Mouse (Mus musculus) lung, embryonic 16.5 days (tissue): ENCODE results near the gene Pramel3. TPM values are rescaled to one million over a fixed set of nuclear protein-coding genes. Genes with fewer than 3 reads are reported as not detected.
"Not testable (repeated sequence)": the region's sequence is repeated elsewhere in the genome, so short reads cannot be mapped to it uniquely, and the experiment has no call there.

Experiments used
- ATAC-seq: fragments of 200-750 bp; cut with Nextera tagmentation; 2 replicates; pipeline ENCODE4 v1.8.0; 2017; ENCODE audit warnings: low read depth, mild to moderate bottlenecking, moderate library complexity
- H3K27ac ChIP-seq: fragments of 300-500 bp; sonication (generic); 2 replicates; pipeline ENCODE4 v1.5.1; 2014; ENCODE audit warnings: mild to moderate bottlenecking, control low read depth, low read length
- H3K27me3 ChIP-seq: fragments of 300-500 bp; sonication (generic); 2 replicates; pipeline ENCODE4 v1.6.1; 2014; ENCODE audit warnings: low read depth, low read length, mixed read lengths; ENCODE audit not compliant: control insufficient read depth, insufficient read depth
- H3K36me3 ChIP-seq: fragments of 300-500 bp; sonication (generic); 2 replicates; pipeline ENCODE4 v1.6.1; 2014; ENCODE audit warnings: low read length; ENCODE audit not compliant: control insufficient read depth, insufficient read depth
- H3K4me1 ChIP-seq: fragments of 300-500 bp; sonication (generic); replicated peaks from 2 replicates; pipeline ENCODE4 v1.6.1; 2014; ENCODE audit warnings: low read length, mixed read lengths; ENCODE audit not compliant: control insufficient read depth, insufficient read depth
- H3K4me2 ChIP-seq: fragments of 300-500 bp; sonication (generic); 2 replicates; pipeline ENCODE4 v1.6.1; 2014; ENCODE audit warnings: low read depth, low read length, control low read depth
- H3K4me3 ChIP-seq: fragments of 300-500 bp; sonication (generic); 2 replicates; pipeline ENCODE4 v1.5.1; 2014; ENCODE audit warnings: mild to moderate bottlenecking, low read length, control low read depth
- H3K9ac ChIP-seq: fragments of 300-500 bp; sonication (generic); 2 replicates; pipeline ENCODE4 v1.6.1; 2014; ENCODE audit warnings: low read length, control low read depth
- H3K9me3 ChIP-seq: fragments of 300-500 bp; sonication (generic); 2 replicates; pipeline ENCODE4 v1.6.1; 2016; ENCODE audit warnings: low read length; ENCODE audit not compliant: control insufficient read depth
- WGBS: fragments of 180-500 bp; shearing (Covaris S2); extraction: QIAGEN DNeasy Blood & Tissue Kit; methylation state at CpG from one replicate; pipeline ENCODE4 v1.1.7; 2014; 5-methylcytosine and 5-hydroxymethylcytosine counted together
- polyA plus RNA-seq: library from polyadenylated mRNA; unstranded; fragments of >200 nt; fragmentation: Nextera tagmentation; extraction: Ambion mirVana; gene quantifications from 2 replicates; pipeline ENCODE4 v1.2.1, GENCODE M21; 2015

Gene Pramel3
- polyA plus RNA-seq = not detected in 2 replicates

DNA sequence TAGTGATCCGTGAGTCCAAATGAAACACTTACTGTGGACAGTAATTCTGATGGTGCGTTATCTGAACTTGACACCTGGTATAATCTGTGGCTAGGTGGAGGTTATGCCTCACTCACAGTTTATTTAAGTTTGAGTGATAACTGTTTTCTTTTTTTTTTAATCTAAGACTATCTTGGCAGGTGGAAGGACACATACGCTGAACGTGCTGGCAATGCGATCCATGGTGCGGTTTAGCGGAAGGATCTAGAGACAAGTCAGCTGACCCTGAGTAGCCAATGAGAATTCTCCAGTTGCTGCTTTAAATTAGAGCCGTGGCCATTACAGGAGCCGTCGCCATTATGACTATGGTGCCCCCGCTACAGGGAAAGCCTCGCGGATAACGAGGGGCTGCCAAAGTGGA, at the start of gene Pramel3:
Pramel3 (plus strand) TSS at position 301 of the 400 bp plus-strand sequence.
- not testable (repeated sequence) for H3K27ac ChIP-seq, H3K4me2 ChIP-seq, H3K9ac ChIP-seq, ATAC-seq, H3K4me3 ChIP-seq, H3K4me1 ChIP-seq, H3K27me3 ChIP-seq, H3K9me3 ChIP-seq, H3K36me3 ChIP-seq
- WGBS = 96% methylated on average over 14 of the region's 14 CpGs

DNA sequence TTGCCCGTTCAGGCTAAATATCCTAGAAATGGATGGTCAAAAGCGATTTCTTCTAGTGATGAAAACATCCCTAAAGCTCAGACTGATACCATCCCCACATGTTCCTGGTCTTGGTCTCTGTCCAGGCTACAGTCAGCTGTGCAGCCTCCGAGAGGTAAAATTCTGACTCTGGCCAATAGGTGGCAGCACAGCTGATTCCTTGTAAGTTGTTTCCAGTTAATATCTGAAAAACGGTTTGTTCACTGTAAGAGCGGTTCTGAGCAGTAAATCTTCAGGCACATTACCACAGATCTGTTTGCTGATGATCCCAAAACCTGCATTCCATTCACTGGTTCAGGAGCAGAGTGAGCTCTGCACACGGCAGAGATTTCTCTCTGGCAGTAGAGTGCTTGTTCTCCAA, 58.6 kb downstream of the Pramel3 start:
- H3K27ac ChIP-seq, H3K36me3 ChIP-seq, H3K27me3 ChIP-seq, H3K4me2 ChIP-seq, H3K9me3 ChIP-seq, H3K9ac ChIP-seq, H3K4me1 ChIP-seq, H3K4me3 ChIP-seq, ATAC-seq: not testable (repeated sequence)
- WGBS = 37% methylated on average over 2 of the region's 6 CpGs

DNA sequence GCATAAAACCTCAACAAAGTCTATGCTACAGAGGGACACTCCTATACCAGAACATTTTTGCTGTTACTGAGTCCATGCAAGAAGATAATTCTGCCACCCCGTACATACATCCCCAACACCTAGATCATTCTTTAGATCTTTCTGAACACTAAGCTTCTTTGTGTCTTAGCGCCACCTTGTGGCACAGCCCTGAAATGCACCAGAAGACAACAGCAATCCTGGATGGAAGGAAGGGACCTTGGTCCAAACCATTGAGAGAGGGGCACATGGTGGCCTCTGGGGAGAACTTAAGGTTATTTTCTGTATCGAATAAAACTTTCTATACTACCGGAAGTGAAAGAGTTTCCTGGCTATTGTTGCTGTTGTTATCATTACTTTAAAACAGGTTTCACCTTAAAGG, 59.8 kb downstream of the Pramel3 start:
- WGBS = no CpG with 5 or more reads among the region's 4 CpGs
- H3K9me3 ChIP-seq, H3K4me1 ChIP-seq, H3K4me2 ChIP-seq, H3K27me3 ChIP-seq, H3K9ac ChIP-seq, ATAC-seq, H3K4me3 ChIP-seq, H3K36me3 ChIP-seq, H3K27ac ChIP-seq: not testable (repeated sequence)

Other genes with a start within 250 kb of the Pramel3 start
- gene Gm15023, start 124.7 kb upstream of the Pramel3 start, polyA plus RNA-seq = not detected in 2 replicates
- gene Tceal6, start 91.6 kb upstream of the Pramel3 start, polyA plus RNA-seq = 0.75 and 0.87 TPM in 2 replicates
- not detected in 2 replicates for gene Gm5128, start 71.0 kb downstream of the Pramel3 start, polyA plus RNA-seq
- gene Gm7903, start 131.5 kb downstream of the Pramel3 start, polyA plus RNA-seq = not detected in 2 replicates
- 0.05 TPM in 1 of 2 replicates, not detected in the other for gene AV320801, start 192.3 kb downstream of the Pramel3 start, polyA plus RNA-seq